ENCODE assay signal across 8 mouse cellular contexts in genomic region chr2:151543063-151543895, GRCm38 (mm10). TPM values are rescaled to one million over a fixed set of nuclear protein-coding genes. Genes with fewer than 3 reads are reported as not detected.
A peak's percentile ranks its signal among the peaks of the same experiment; 100 is the strongest.
DNase-seq lines count a peak whose midpoint lies in the region; ATAC-seq lines count a peak whose summit lies in the region.

No protein-coding gene starts in this region.

- peak; percentile 55 for DNase-seq in layer of hippocampus, adult 11-12 months (ENCODE audit: low spot score)
- DNase-seq in layer of hippocampus, adult 9-10 months (ENCODE audit: low spot score): no peak
- peak; percentile 46 for DNase-seq in cerebellum, adult 9-10 months
- DNase-seq in gastrocnemius, postnatal 14 days: peak; percentile 47
- DNase-seq in intestine, embryonic 14.5 days (ENCODE audit: low spot score): peak; percentile 70
- DNase-seq in limb, embryonic 10.5 days (ENCODE audit: low spot score): peak; percentile 55
- DNase-seq in testis, postnatal 10 days (ENCODE audit: low spot score): peak; percentile 76

- H3K9ac ChIP-seq in intestine, embryonic 14.5 days (ENCODE audit: low read length): peak overlapping the region; percentile 98
- H3K9ac ChIP-seq in midbrain, embryonic 12.5 days (replicated peaks): peak overlapping the region; percentile 97

- peak overlapping the region; percentile 92 for H3K27ac ChIP-seq in intestine, embryonic 14.5 days (ENCODE audit: low read depth)
- H3K27ac ChIP-seq in limb, embryonic 10.5 days: peak overlapping the region; percentile 98
- peak overlapping the region; percentile 91 for H3K27ac ChIP-seq in midbrain, embryonic 12.5 days (replicated peaks)

- peak overlapping the region; percentile 89 for H3K4me3 ChIP-seq in intestine, embryonic 14.5 days (ENCODE audit: low read depth, low read length)
- peak overlapping the region; percentile 99 for H3K4me3 ChIP-seq in limb, embryonic 10.5 days
- H3K4me3 ChIP-seq in midbrain, embryonic 12.5 days: peak overlapping the region; percentile 99

- WGBS in intestine, embryonic 14.5 days: under 1% methylated on average over 20 of the region's 21 CpGs
- WGBS in limb, embryonic 10.5 days: 2% methylated on average over 21 of the region's 21 CpGs
- 2% methylated on average over 21 of the region's 21 CpGs for WGBS in midbrain, embryonic 12.5 days

- H3K27me3 ChIP-seq in intestine, embryonic 14.5 days (replicated peaks; ENCODE audit: control insufficient read depth, insufficient read depth, low read length): no peaks in the 10 kb centered on the region
- no peaks in the 10 kb centered on the region for H3K27me3 ChIP-seq in limb, embryonic 10.5 days (ENCODE audit: low read depth, poor library complexity, severe bottlenecking)
- H3K27me3 ChIP-seq in midbrain, embryonic 12.5 days: no peaks in the 10 kb centered on the region

- H3K4me1 ChIP-seq in intestine, embryonic 14.5 days (replicated peaks; ENCODE audit: control insufficient read depth, insufficient read depth, low read length): peaks cover 24% of the 10 kb centered on the region
- H3K4me1 ChIP-seq in limb, embryonic 10.5 days: peaks cover 31% of the 10 kb centered on the region
- H3K4me1 ChIP-seq in midbrain, embryonic 12.5 days: peaks cover 36% of the 10 kb centered on the region

- H3K9me3 ChIP-seq in intestine, embryonic 14.5 days (ENCODE audit: control insufficient read depth, low read length): no peaks in the 10 kb centered on the region
- H3K9me3 ChIP-seq in limb, embryonic 10.5 days (replicated peaks): no peaks in the 10 kb centered on the region
- H3K9me3 ChIP-seq in midbrain, embryonic 12.5 days: no peaks in the 10 kb centered on the region

- H3K4me2 ChIP-seq in intestine, embryonic 14.5 days (ENCODE audit: low read length): peak overlapping the region; percentile 76
- peak overlapping the region; percentile 85 for H3K4me2 ChIP-seq in midbrain, embryonic 12.5 days (replicated peaks)

- peaks cover 45% of the 10 kb centered on the region for H3K36me3 ChIP-seq in intestine, embryonic 14.5 days (ENCODE audit: control insufficient read depth, insufficient read depth, low read length)
- peaks cover 41% of the 10 kb centered on the region for H3K36me3 ChIP-seq in limb, embryonic 10.5 days
- H3K36me3 ChIP-seq in midbrain, embryonic 12.5 days: peaks cover 36% of the 10 kb centered on the region

- 0 out of 2 replicates have a peak, but pooled peaks have one; percentile 20 for ATAC-seq in intestine, embryonic 14.5 days (replicated peaks; ENCODE audit: low FRiP score, low TSS enrichment, low read depth)
- ATAC-seq in midbrain, embryonic 12.5 days (ENCODE audit: low FRiP score, low read depth): peak; percentile 21

- intact Hi-C loops in gastrocnemius, postnatal 14 days (cut with DNase I; ENCODE audit: low total_unique reads): no loop called here

RNA-seq across cellular contexts. Expression of gene Fkbp1a, which starts 1.0 kb away (rescaled TPM):
- 100 to 1,000 TPM; 190 to 225 TPM for total RNA-seq in gastrocnemius, postnatal 14 days (2021)
- polyA plus RNA-seq in intestine, embryonic 14.5 days (2014; fragmentation: Nextera tagmentation; extraction: Ambion mirVana): 710 and 737 TPM in 2 replicates
- 543 and 621 TPM in 2 replicates for polyA plus RNA-seq in limb, embryonic 10.5 days (2016; fragmentation: Nextera tagmentation; extraction: Ambion mirVana)
- polyA plus RNA-seq in midbrain, embryonic 12.5 days (2016; fragmentation: Nextera tagmentation; extraction: Ambion mirVana): 500 and 503 TPM in 2 replicates

RNA-seq across cellular contexts. Expression of gene Sdcbp2, which starts 29.1 kb away (rescaled TPM):
- total RNA-seq in gastrocnemius, postnatal 14 days (2021): under 1 TPM; 0.64 to 0.91 TPM
- 9.5 and 10.3 TPM in 2 replicates for polyA plus RNA-seq in intestine, embryonic 14.5 days (2014; fragmentation: Nextera tagmentation; extraction: Ambion mirVana)
- polyA plus RNA-seq in limb, embryonic 10.5 days (2016; fragmentation: Nextera tagmentation; extraction: Ambion mirVana): 0.55 and 0.73 TPM in 2 replicates
- 0.33 and 0.50 TPM in 2 replicates for polyA plus RNA-seq in midbrain, embryonic 12.5 days (2016; fragmentation: Nextera tagmentation; extraction: Ambion mirVana)

RNA-seq across cellular contexts. Expression of gene Nsfl1c, which starts 49.3 kb away (rescaled TPM):
- total RNA-seq in gastrocnemius, postnatal 14 days (2021): 10 to 100 TPM; 81.0 to 92.0 TPM
- polyA plus RNA-seq in intestine, embryonic 14.5 days (2014; fragmentation: Nextera tagmentation; extraction: Ambion mirVana): 203 and 225 TPM in 2 replicates
- polyA plus RNA-seq in limb, embryonic 10.5 days (2016; fragmentation: Nextera tagmentation; extraction: Ambion mirVana): 321 and 325 TPM in 2 replicates
- polyA plus RNA-seq in midbrain, embryonic 12.5 days (2016; fragmentation: Nextera tagmentation; extraction: Ambion mirVana): 254 and 264 TPM in 2 replicates
